Mouse (Mus musculus) frontal cortex, postnatal 25 days (tissue): ENCODE measurements around the gene Edem1.
"Not testable (repeated sequence)": the region's sequence is repeated elsewhere in the genome, so short reads cannot be mapped to it uniquely, and the experiment has no call there.

Source experiments
- DNase-seq, 2 experiments: peaks; one replicate each; pipeline ENCODE4 v3.0.0; 2022; ENCODE audit warnings: low spot score in 2 of 2

Gene Edem1

DNA sequence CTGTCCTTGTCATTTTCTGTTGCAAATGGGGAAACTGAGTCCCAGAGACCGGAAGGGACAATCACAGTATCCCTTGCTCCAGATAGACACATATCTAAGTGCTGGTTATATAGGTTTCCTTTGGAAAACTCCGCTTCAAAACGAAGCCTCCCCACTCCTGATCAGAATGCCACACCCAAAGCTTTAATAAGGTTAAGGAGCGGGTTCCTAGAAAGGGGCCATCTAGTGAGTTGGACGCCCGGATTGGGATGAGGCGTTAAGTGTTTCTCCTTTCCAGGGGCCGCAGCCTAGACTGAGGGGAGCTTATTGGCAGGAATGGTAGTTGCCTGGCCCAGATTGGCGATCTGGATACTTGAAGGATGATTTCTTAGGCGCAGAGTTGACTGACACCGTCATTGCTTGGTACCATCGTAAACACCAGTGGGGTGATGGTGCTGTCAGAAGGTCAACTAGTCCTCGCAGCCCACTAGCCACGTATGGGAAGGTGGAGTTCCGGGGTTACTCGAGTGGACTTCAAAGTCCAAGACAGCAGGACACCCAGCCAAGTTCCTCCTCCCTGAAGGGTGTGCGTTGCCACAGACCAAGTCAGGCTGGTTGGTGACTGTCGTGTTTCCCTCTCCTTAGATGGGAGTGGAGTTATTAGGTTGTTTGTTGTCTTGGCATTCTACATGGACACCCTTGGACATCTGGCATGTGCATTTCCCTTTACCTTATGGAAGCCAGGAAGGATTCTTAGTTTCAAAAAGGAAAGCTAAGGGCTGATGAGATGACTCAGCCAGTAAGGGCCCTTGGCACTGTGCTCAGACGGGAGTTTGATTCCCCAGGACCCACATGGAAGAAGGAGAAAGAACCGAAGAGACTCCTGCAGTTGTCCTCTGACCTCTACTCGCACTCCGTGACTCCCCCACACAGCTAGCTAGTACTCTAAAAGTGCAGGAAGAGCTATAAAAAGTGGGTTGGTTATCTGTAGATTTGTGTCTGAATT lies 1.2 kb downstream of the Edem1 start:
- DNase-seq, result no peak

DNA sequence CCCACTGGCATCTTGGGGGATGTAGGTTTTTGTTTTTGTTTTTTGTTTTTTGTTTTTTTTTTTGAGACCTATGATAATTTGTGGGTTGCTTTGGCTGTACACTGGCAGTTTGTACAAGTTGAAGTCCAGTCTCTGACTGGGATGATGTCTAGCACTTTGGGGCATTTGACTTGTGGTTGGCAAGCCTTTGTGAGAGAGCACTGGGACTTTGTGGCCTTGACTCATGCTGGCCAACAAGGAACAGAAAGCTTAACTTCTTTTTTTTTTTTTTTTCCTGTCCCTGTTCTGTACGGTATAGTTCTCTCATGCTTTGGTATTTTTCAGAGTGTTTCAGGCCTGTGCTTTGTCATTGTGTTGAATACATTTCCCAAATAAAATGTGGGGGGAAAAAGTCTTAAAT lies 3.7 kb downstream of the Edem1 start:
- no peak for DNase-seq

DNA sequence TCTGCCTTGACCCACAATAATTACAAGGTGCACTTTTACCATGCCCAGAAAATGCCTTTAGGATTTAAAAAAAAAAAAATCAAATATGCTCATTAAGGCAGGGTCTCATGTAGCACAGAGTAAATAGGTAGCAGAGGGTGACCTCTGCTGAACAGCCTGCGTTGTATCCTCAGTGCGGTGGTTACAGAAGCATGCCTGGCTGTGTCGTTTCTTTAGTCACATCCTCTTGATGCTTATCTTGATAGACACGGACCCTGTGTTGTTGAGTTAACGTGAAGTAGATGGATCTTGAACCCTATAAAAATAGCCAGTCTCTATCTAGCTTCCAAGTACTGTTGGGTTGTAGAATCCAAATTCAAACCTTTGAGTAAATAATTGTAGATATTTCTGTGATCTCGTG lies 4.5 kb downstream of the Edem1 start:
- no peak for DNase-seq

DNA sequence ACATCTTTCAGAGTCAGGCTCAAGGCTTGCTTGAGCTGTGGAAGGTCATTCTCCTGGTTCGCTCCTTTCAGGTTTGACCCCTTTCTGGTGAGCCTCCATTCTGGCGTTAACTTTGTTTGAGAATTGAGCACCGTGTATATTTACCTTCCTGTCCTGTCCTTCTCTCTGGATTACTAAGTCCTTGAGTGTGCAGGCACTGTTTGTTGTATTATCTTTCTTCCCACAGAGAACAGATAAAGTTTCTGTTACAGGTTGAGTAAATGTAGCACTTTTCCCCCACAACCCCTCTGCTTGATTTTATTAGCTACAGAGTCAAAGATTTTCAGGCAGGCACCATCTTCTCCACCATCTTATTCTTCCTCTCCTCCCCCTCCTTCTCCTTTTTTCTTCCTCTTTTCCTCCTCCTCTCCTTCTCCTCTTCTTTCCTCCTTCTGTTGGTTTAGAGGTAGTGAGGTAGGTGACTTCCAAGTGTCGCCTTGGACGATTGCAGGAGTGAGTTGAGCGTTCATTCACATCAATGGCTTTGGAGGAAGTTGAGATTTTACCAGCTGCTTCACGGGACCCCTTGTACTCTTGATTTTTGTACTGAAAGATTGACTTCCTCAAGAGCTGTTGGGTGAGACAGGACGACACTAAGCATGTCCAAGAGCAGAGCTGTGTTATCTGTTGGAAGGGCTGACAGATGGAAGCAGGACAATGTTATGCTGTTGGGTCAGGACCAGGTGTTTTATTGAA lies 5.7 kb downstream of the Edem1 start:
- DNase-seq, result no peak

DNA sequence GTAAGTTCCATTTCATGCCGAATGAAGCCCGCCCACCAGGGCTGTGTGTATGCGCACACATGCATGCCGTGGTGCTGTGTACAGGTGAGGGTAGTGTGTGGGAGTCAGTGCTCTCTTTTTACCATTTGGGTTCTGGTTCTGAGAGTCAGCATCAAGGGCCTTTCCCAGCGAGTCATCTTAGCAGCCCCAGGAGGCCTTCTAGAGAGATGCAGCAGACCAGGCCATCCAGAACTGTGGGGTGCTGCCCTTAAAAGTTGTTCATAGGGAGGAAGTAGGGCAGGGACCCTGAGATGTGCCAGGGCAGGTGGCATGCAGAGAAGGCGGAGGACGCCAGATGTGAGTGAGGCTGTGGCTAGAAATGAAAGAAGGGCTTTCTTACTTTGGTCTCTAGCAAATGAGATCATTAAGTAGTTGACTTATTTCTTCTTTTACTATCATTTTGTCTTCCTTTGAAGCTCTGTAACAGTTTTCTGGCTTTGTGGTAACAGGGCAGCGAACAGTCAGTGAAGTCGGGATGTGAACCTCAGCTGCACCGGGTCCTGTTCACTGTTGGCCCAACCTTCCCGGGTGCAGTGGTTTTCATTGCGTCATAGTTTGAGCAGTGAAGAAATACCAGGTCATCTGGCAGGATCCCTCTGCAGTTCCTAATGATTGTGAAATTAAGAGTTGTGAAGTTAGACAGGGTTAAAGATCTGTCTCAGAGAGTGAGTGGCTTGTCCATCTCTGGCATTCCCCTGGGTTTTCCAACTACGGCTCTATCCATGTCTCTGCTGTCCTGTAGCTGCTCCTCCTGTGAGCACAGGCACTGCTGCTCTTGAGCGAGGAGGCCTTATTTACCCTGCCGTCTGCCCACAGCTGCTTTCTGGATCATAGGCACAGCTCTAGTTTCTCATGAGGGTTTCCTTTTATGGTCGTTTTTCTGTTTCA lies 7.6 kb downstream of the Edem1 start:
- no peak for DNase-seq

DNA sequence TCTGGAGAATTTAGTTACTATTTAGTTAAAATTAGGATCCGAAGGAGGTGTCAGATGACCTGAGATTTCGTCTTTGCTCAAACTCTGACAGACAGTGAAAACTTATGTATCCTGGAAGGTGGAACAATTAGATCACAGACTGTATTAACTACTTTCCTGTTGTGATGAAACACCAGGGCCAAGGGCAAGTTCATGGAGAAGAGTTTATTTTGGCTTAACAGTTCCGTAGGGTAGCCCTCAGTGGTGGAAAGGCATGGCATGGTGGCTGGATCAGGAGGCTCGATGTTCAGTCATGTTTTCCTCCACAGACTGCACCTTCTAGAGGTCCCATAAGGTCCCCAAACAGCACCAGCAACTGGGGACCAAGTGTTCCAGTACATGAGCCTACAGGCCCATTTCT lies 8.6 kb downstream of the Edem1 start:
- no peak for DNase-seq

DNA sequence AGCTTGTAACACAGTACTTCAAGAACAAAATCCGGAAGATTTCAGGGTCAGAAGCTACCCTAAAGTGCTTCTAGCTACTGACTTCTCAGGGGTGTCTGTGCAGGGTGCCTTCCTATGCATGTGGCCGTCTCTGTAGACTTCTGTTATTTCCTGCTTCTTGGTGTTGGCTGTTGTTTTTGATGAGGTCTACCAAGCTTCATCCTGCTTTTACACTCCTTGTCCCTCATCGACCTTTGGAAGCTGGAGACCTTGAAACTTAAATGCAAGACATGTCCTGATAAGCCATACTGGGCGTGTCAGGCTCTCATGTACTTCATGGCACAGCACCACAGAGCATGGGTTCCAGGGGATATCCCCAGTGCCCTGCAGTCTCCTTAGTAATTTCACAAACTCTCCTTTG lies 9.5 kb downstream of the Edem1 start:
- DNase-seq, result no peak

DNA sequence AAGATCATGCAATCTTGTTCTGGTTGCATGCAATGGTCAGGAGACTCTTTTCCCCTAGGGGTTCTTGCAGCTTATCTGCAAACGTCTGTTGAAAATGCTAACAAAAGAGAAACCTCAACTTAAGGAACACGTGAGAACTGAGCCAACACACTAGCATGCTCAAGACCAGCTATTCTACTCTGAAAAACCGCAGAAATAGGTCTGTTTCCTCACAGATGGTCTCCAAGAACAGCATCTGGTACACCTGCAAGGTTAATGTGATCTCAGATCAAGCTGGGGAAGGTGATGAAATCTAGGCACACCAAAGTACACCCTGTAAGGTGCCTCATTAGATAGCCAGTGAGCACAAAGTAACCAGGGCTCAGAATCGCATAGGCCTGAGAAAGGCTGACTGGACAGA lies 11.0 kb downstream of the Edem1 start:
- DNase-seq, result no peak

DNA sequence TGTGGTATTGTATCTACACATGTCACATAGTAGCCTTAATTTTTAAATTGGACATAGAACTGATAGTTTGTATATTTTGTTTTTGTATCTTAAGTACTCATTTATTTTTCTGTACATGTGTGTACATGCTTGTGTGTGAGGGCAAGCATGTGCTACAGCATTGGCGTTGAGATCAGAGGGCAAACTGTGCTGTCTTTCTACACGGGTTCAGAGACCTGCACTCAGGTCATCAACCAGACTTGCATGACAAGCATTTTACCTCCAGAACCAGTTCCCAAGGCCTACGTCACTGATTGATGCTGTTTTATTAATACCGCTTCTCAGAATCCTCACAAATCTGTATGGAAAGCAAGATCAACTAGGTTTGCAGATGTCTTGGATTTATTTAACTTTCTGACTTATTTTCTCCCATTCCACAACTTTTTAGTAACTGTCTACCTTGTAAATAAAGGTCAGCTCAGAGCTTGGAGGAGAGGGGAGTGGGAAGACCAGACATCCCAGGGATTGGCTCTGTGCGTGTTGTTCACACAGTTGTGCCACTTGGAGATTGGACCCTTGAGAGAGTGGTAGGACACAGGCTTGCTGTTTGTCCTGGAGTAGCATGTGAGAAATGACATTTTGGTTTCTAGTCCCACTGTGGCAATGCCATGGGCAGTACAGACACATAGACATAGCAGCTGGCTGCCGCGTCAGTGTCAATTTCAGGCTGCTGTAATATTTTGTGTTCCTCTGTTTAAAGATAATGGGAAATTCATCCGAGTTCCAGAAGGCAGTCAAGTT lies 12.6 kb downstream of the Edem1 start:
- no peak for DNase-seq

DNA sequence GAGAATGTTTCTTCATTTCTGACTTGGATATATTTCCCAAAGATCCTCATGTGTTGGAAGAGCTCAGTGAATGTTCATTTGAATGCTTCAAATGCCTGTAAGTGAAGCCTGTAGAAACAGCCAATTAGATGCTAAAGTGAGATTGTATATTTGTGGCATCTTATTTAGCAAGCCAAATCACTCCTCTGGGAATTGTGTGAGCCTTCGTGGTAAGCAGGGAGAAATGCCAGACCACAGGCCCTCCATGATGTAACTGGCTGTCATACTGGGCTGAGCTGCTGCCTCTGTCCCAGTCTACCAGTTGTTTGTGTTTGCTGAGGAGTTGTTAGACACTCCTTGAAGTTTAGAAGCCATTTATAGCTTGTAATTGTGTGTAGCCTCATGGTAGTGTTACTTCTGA lies 15.2 kb downstream of the Edem1 start:
- no peak for DNase-seq

DNA sequence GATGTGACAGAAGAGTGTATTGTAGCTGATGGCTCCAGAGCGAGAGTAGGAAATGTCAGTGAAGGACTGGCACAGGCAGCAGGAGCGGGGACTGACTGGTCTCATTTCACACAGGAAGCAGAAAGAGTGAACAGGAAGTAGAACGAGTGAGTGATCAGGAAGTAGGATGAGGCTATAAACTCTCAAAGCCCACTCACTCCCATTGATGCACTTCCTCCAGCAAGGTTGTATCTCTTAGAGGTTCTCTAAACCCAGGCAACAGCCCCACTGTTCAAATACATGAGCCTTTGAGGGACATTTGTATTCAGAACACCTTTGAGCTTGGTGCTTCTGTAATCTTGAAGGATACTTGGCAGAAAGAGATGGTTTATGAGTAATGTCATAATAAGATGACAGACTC lies 15.7 kb downstream of the Edem1 start:
- no peak for DNase-seq

DNA sequence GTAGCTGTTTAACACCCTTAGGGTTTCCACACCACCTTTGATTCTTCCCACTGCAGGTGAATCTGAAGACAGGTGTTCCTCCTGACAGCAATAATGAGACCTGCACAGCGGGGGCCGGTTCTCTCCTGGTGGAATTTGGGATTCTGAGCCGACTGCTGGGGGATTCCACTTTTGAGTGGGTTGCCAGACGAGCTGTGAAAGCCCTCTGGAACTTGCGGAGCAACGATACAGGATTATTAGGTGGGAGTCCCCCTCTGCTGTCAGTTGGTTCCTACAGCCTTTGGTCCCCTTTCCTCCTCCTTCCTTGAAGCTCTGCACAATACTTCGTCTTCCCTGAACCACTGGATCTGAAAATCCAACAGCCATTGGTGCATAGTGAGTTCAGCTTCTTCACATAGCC lies 16.3 kb downstream of the Edem1 start:
- no peak for DNase-seq

DNA sequence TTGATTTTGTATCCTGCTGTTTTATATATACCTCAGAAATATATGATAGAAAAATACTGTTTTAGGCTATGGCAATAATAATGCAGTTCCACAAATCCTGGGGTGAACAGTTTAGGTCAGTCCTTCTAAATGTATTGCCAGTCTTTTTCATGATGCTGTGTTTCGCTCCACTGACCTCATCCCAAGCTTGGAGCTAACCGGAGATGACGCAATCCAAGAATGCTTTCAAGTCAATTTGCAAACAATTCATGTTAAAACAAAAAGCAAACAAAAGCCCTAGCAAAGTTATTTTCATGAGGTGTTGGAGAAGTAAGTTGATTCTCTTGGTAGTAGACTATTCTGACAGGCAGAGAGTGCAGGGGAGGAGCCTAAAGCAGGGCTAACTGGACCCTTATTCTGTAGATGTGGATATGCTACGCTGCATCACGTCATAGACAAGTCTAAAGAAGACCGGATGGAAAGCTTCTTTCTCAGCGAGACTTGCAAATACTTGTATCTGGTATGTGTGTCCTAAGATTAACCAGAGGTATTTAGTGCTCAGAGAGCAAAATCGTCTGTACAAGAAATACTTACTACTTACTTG lies 23.7 kb downstream of the Edem1 start:
- DNase-seq, result no peak

DNA sequence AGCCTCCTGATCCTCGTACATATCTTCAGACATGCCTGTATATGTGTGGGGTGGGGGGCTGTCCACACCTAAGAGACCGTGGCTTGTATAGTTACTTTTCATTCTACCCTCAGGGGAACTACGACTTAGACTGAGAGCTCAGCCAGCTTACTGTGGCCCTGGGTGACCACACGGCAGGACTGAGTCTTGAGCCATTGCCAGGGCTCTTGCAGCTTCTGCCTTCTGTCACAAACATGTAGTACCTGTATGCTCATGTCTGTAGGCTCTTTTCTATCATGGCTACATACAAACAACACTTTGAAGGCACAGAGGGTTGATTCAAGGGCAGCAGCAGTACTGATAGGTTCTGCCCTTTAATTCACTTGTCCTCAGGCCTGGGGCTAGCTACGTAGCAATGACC lies 24.5 kb downstream of the Edem1 start:
- no peak for DNase-seq

DNA sequence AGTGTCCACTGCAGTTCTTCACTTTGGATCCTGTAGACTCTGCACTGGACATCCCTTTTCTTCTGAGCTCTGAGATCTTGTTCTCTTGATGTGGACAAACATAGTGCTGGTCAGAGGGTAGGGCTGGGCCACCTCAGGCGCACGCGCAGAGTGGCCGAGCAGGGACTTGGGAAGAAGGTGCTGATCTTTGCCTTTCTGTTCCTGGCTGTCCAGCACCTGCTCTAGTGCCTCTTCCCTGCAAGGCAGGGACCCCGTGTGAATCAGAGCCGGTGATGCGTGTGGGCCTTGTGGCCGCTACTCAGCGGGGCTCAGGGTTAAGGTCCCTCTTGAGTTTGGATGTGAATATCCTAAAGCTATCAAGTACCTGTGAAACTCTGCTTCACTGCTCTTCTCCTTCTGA lies 30.1 kb downstream of the Edem1 start:
- no peak for DNase-seq

DNA sequence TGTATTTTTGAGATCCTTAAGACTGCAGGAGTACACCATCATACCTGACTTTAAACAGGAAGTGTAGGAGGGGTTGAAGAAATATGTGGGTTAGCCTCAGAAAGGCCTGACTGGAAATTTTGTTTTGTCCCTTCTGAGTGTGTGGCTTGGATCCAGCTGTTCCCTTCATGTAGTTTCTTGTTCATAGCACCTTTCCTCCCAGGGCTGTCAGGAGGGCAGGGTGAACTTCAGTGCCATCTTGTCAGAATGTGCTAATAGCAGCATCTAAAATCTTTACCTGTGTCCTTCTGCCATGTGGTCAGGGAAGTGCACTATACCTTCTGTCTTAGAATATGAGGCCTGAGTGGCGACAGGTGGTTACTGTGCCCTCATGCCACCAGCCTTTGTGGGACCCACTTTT lies 32.8 kb downstream of the Edem1 start:
- DNase-seq, result no peak

DNA sequence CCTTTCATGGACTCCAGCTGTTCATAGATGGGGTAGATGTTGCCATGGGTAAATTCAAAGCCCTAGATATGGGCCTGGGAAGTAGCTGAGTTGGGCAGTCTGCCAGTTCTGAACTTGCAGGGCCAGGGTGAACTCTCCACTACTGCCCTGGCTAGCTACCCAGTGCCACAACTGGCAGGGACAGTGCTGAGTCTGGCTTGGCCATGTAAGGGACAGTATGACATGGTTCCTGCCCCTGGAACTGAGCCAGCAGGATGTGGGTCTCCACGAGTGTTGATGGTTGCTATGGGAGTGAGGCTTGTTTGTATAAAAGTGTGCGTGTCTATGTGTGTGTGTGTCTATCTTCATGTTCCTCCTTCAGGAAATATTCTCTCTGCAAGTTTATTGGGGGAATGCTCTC lies 34.1 kb downstream of the Edem1 start:
- no peak for DNase-seq

DNA sequence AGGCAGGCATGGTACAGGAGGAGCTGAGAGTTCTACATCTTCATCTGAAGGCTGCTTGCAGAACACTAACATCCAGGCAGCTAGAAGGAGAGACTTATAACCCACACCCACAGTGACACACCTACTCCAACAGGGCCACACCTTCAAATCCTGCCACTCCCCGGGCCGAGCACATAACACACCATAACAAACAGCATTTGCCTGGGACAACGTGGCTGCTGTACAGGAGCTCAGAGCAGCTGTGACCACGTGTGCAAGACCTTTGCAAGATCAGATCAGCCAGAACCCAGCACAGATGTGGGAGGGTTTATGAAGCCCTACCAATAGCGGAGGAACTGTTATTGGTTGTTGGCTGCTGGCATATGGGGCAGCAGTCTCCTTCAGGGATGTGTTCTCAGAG lies 37.9 kb downstream of the Edem1 start:
- DNase-seq, result no peak

DNA sequence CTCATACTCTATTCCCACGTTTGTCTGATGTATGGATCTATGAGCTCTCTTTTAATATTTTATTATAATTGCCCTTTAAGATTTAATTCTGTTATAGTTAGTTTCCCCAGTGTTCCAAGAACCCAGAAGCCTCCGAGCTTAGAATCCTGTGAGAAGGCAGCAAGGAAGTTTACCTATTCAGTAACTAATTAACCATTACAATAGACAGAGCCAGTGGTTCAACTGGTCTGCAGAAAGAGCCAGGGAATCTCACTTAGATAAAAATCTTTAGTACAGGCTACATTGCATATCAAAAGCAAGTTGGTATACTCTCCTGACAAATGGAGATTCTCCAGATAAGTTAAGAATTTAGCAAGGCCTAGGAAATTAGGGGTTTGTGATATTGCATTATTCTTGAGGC lies 40.6 kb downstream of the Edem1 start:
- DNase-seq, result not testable (repeated sequence)

DNA sequence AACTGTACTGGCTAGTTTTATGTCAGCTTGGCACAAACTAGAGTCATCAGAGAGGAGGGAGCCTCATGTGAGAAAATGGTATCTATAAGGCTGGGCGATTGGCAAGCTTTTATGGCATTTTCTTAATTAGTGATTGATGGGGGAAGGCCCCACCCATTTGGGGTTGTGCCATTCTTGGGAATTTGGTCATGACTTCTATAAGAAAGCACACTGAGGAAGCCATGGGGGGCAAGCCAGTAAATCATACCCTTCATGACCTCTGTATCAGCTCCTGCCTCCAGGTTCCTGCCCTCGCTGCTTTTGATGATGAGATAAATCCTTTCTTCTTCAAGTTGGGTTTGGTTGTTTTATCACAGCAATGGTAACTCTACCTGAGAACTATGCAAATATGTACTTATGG lies 42.0 kb downstream of the Edem1 start:
- DNase-seq, result no peak

DNA sequence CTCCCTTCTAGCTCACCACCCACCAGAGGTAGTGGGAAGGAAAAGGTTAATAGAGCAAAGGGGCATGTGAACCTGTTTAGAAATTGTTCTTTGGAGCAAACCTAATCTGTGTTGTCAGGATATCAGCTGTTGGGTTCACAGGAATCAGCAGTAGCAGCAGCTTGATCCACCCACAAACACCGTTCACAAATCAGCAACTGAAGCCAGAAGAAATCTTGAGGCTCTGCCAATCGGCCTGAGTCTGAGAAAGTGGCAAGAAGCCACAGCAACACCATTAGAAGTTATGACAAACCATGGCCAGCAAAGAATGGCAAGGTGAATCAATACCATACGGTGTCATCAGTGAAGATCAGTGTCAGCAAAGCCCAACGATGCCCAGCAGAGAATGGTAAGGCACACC lies 42.8 kb downstream of the Edem1 start:
- no peak for DNase-seq
